Mouse (Mus musculus): ENCODE measurements around the gene Tas2r137.
A peak's percentile ranks its signal among the peaks of the same experiment; 100 is the strongest.

The Tas2r137 gene

GRCm38 (mm10) chr6:40490933-40491332 is at the start of gene Tas2r137:
Tas2r137 (plus strand) TSS chr6:40491233.
- DNase-seq (ENCODE audit: low read depth, low spot score): no peak

DNA sequence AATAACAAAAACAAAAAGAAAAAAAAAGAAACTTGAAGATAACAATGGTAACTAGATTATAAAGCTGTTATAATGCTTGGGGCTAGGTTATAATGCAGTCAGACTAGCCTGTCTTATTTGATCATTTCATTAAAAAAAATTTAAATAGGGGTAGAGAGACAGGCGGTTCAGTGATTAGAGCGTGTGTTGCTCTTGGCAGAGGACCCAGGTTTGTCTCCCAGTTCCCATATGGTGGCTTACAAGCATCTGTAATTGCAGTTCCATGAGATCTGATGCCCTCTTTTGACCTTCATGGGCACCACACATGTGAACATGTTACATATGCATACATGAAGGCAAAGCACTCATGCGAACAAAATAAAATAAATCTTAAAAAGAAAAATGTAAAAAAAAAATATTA is 49.8 kb upstream of the Tas2r137 start:
- no peak for DNase-seq (ENCODE audit: low read depth, low spot score)

DNA sequence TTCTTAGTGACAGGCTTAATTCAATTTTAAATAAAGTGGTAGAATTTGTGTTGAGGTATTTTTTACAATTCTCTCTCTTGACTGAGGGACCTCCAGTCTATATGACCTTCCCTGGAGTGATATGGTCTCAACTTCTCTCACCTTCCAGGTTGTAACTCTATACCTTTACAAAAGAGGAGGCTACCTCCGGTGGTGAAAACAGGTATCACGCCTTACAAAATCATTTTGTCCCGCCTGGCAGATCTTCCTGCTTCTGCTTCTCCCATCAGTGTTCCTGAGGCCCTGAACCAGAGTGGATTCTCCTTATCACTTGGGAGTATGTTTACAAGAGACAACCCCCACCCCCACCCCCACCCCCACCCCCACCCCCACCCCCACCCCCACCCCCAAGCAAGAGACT is 49.3 kb upstream of the Tas2r137 start:
- DNase-seq (ENCODE audit: low read depth, low spot score): peak; percentile 22

- no peak for DNase-seq (ENCODE audit: low read depth, low spot score)
Observed at GRCm38 (mm10) chr6:40443281-40443928, 47.6 kb upstream of the Tas2r137 start.

DNA sequence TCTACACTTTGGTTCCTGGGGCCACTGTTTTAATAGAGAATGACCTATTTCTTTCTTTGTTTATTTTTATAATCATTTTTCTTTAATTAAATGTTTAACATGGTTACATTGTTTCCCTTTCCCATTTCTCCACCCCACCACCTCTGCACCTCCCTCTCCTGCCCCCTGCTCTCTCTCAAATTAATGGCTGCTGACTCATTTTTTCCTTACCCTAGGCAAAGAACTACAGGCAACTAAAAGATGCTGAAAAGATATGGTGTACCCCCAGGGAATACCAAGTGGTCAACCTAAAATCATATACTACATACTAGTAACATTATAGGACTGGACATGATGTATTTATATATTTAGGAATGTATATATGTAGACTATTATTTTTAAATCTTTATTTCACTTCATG is 42.4 kb upstream of the Tas2r137 start:
- no peak for DNase-seq (ENCODE audit: low read depth, low spot score)

DNA sequence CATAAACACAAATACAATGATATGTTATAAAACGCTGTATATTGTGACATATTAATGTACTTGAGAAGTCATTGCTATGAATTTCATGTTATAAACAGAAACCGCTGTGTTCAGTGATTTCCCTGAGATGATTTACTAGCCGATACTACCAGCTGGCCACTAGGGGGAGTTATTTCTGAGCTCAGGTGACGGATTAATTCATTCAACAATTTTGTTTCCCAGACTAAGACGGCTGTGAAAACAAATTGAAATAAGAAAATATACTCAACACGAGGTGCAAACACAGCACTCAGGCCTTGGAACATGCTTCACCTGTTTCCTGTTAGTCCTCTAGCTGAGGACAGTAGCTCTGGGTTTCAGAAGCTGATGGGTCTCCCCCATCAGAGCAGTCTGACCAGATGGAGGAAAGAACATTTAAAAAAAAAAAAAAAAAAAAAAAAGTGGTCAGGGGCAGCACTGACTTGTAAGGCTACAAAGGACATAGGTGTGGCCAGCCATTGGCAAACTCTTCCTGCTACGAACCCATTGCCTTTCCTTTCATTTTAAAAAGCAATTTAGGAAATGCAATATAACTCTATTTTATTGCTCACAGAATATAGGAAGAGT is 36.5 kb upstream of the Tas2r137 start:
- DNase-seq (ENCODE audit: low read depth, low spot score): peak; percentile 34

DNA sequence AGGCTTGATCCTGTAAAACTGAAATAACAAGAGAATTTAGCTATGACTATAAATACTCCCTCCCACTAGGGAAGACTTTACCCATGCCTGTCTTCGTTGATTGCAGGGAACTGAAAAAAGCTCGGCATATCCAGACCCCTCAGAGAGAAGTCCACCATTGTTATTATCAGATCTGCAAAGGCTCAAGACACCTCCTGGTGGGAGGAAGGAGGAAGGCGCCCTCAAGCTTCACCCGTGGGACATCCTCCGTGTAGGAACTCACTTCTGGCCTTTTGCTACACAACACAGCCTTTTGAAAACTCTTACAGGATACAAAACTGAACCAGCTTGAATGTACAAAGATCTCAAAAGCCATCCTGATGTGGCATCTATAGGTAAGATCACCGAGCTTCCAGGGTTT is 25.3 kb upstream of the Tas2r137 start:
- peak; percentile 26 for DNase-seq (ENCODE audit: low read depth, low spot score)

- peak; percentile 98 for DNase-seq (ENCODE audit: low read depth, low spot score)
Observed at GRCm38 (mm10) chr6:40470916-40471719, 19.9 kb upstream of the Tas2r137 start, which contains the start of gene Ssbp1. Ssbp1 (plus strand) TSS chr6:40471352.

DNA sequence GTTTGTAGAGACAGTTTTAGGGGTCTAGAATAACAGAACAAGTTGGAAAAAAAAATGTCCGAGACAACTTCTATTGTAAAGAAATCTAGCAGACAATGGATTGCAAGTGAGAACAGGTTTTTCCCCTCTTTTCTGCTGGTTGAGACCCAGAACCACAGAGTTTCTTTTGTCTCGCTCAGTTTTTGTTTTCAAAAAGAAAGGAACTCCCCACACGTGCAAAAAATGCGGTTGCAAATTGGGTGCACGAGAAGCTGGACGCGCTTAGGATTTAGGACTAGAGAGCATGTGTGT is 19.4 kb upstream of the Tas2r137 start:
- no peak for DNase-seq (ENCODE audit: low read depth, low spot score)

- no peak for DNase-seq (ENCODE audit: low read depth, low spot score)
Observed at GRCm38 (mm10) chr6:40476132-40476531, 14.9 kb upstream of the Tas2r137 start.

GRCm38 (mm10) chr6:40479705-40480104 is 11.3 kb upstream of the Tas2r137 start:
- peak; percentile 15 for DNase-seq (ENCODE audit: low read depth, low spot score)

DNA sequence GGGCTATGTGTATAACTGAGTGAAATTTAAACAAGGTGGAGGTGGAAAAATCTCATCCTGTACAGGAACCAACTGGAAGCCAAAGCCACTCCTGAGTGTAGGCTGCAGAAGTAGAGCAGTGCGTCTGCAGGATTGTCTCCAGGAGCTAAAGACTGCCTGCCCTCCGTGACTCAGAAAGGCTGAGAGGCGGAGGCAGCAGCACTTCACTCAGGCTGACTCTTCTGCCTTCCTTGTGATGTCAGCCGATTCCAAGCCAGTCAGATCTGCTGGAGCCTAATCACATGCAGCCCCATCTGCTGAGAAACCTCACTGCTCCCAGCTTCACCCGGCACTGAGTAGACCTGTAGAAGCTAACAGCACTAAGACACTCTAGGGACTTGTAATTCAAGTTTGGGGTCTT is 8.7 kb upstream of the Tas2r137 start:
- no peak for DNase-seq (ENCODE audit: low read depth, low spot score)

DNA sequence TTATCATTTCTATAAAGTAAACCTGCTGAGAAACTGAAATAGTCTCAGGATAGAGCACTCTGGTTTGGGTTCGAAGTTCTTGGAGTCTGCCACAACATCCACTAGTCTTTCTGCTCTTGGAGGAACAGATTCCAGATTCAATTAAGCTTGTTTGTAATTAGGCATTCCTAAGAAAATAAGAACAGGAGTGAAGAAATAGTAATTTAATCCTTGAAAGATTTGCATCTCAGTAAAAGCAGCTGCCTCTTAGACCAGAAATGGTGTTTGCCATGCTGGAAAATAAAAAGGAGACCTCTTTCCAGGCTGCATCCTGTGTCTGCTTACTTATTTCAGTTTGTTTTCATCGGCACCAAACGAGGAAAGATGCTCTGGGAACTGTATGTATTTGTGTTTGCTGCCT is 2.2 kb downstream of the Tas2r137 start, which contains the start of gene Tas2r108:
TSS of gene Tas2r108 (plus strand) at position 301 of the 400 bp plus-strand sequence.
- DNase-seq (ENCODE audit: low read depth, low spot score): no peak

- DNase-seq (ENCODE audit: low read depth, low spot score): no peak
Observed at GRCm38 (mm10) chr6:40519408-40519807, 28.4 kb downstream of the Tas2r137 start, which contains the start of gene Prss37. Prss37 (minus strand) TSS chr6:40519508.

All from ZHBTc4 (cell line).